19 mouse cellular contexts compared by ENCODE assay signal in the genomic region with DNA sequence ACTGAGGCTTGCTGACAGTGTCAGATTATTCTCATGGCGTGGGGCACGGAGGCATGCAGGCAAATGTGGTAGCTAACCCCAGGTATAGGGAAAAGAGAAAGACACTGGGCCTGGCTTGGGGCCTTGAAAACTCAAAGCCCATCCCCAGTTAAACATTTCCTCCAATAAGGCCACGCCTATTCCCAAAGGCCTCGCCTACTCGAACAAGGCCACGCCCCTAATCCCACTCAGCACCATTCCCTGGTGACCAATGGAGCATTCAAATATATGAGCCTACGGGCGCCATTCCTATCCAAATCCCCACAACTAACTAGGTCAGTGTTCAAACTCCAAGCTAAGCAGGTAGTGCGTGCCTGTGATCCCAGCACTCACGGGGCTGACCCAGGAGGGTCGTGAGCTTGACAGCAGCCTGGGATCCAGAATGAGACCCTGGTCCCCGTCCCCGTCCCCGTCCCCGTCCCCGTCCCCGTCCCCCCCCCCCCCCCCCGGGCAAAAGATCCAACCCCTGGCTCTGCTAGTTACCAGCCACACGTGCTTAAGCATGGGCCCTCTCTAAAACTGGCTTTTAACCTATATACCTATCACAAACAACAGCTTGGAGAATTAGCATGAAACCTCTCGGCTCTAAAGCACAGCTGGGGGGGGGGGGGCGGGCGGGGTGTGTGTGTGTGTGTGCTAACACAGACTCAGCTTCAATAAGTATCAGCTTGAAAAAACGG.
DNase-seq lines count a peak whose midpoint lies in the region; ATAC-seq lines count a peak whose summit lies in the region.
"Had no signal": no experiment of that assay in that cellular context is flagged by ENCODE, and none has a peak within 500 bp of the region (broad histone marks: within the 10 kb centered on the region; RNA-seq: fewer than 3 reads in every experiment).

No protein-coding gene starts in this region.

- no peaks in the 10 kb centered on the region for H3K36me3 ChIP-seq in hindbrain, embryonic 10.5 days
- no peaks in the 10 kb centered on the region for H3K36me3 ChIP-seq in hindbrain, embryonic 11.5 days (ENCODE audit: control insufficient read depth, insufficient read depth, low read length)
- H3K36me3 ChIP-seq in forebrain, embryonic 11.5 days (ENCODE audit: control insufficient read depth, insufficient read depth, low read length) = no peaks in the 10 kb centered on the region
- H3K36me3 ChIP-seq in hindbrain, embryonic 16.5 days (ENCODE audit: control insufficient read depth, insufficient read depth, low read length) = no peaks in the 10 kb centered on the region
- H3K36me3 ChIP-seq in neural tube, embryonic 13.5 days = no peaks in the 10 kb centered on the region
- H3K36me3 ChIP-seq: liver, embryonic 13.5 days; stomach, embryonic 15.5 days had no signal

- peaks cover 22% of the 10 kb centered on the region for H3K4me1 ChIP-seq in hindbrain, embryonic 10.5 days (replicated peaks)
- no peaks in the 10 kb centered on the region for H3K4me1 ChIP-seq in hindbrain, embryonic 11.5 days (replicated peaks; ENCODE audit: control insufficient read depth, insufficient read depth, low read length)
- H3K4me1 ChIP-seq in forebrain, embryonic 11.5 days (replicated peaks; ENCODE audit: control insufficient read depth, insufficient read depth, low read length) = no peaks in the 10 kb centered on the region
- H3K4me1 ChIP-seq in hindbrain, embryonic 16.5 days (ENCODE audit: control insufficient read depth, insufficient read depth, low read depth, low read length) = no peaks in the 10 kb centered on the region
- H3K4me1 ChIP-seq in neural tube, embryonic 13.5 days (replicated peaks) = peaks cover 10% of the 10 kb centered on the region; the same call in 1 of the 2 replicates
- H3K4me1 ChIP-seq: stomach, embryonic 15.5 days had no signal

- H3K4me2 ChIP-seq in hindbrain, embryonic 11.5 days (replicated peaks; ENCODE audit: low read depth, low read length) = no peak overlapping the region
- no peak overlapping the region for H3K4me2 ChIP-seq in forebrain, embryonic 11.5 days (ENCODE audit: low read depth, low read length, severe bottlenecking)
- no peak overlapping the region for H3K4me2 ChIP-seq in hindbrain, embryonic 16.5 days (ENCODE audit: low read length)
- H3K4me2 ChIP-seq in neural tube, embryonic 13.5 days = no peak overlapping the region
- H3K4me2 ChIP-seq: liver, embryonic 13.5 days; stomach, embryonic 15.5 days had no signal

- no peak overlapping the region for H3K4me3 ChIP-seq in hindbrain, embryonic 10.5 days
- no peak overlapping the region for H3K4me3 ChIP-seq in hindbrain, embryonic 11.5 days (ENCODE audit: low read depth, low read length)
- no peak overlapping the region for H3K4me3 ChIP-seq in forebrain, embryonic 11.5 days (ENCODE audit: low read depth, low read length)
- no peak overlapping the region for H3K4me3 ChIP-seq in hindbrain, embryonic 16.5 days (ENCODE audit: low read length)
- no peak overlapping the region for H3K4me3 ChIP-seq in neural tube, embryonic 13.5 days
- H3K4me3 ChIP-seq: liver, embryonic 13.5 days; myocyte; stomach, embryonic 15.5 days had no signal

- H3K9ac ChIP-seq in hindbrain, embryonic 11.5 days (ENCODE audit: low read depth, low read length) = no peak overlapping the region
- no peak overlapping the region for H3K9ac ChIP-seq in forebrain, embryonic 11.5 days (ENCODE audit: low read length)
- H3K9ac ChIP-seq in hindbrain, embryonic 16.5 days (ENCODE audit: low read depth, low read length) = no peak overlapping the region
- no peak overlapping the region for H3K9ac ChIP-seq in neural tube, embryonic 13.5 days
- H3K9ac ChIP-seq: liver, embryonic 13.5 days; stomach, embryonic 15.5 days had no signal

- no peak for ATAC-seq in hindbrain, embryonic 11.5 days (ENCODE audit: low FRiP score)
- peak; percentile 47; the same call in 1 of the 2 replicates for ATAC-seq in forebrain, embryonic 11.5 days (replicated peaks; ENCODE audit: low FRiP score)
- peak; percentile 40; the same call in 1 of the 2 replicates for ATAC-seq in hindbrain, embryonic 16.5 days
- 0 out of 2 replicates have a peak, but pooled peaks have one; percentile 24 for ATAC-seq in neural tube, embryonic 13.5 days (ENCODE audit: low read depth)
- no peak for ATAC-seq in cerebellum, adult (ENCODE audit: insufficient number of reproducible peaks, low FRiP score, low TSS enrichment)
- ATAC-seq: intestine, embryonic 16.5 days had no signal

- peak overlapping the region; percentile 40 for H3K27ac ChIP-seq in hindbrain, embryonic 10.5 days
- H3K27ac ChIP-seq in hindbrain, embryonic 11.5 days (ENCODE audit: low read depth, low read length) = no peak overlapping the region
- no peak overlapping the region for H3K27ac ChIP-seq in forebrain, embryonic 11.5 days (ENCODE audit: low read depth, low read length)
- H3K27ac ChIP-seq in hindbrain, embryonic 16.5 days (ENCODE audit: low read depth, low read length) = no peak overlapping the region
- H3K27ac ChIP-seq in neural tube, embryonic 13.5 days (replicated peaks) = peak overlapping the region; percentile 49; the same call in 1 of the 2 replicates
- H3K27ac ChIP-seq: liver, embryonic 13.5 days; stomach, embryonic 15.5 days had no signal

- WGBS in hindbrain, embryonic 10.5 days = 37% methylated on average over 22 of the region's 23 CpGs
- WGBS in hindbrain, embryonic 11.5 days = 41% methylated on average over 16 of the region's 23 CpGs
- WGBS in forebrain, embryonic 11.5 days = 44% methylated on average over 18 of the region's 23 CpGs
- 55% methylated on average over 20 of the region's 23 CpGs for WGBS in hindbrain, embryonic 16.5 days
- WGBS in neural tube, embryonic 13.5 days = 39% methylated on average over 19 of the region's 23 CpGs

- no peaks in the 10 kb centered on the region for H3K27me3 ChIP-seq in hindbrain, embryonic 10.5 days (ENCODE audit: insufficient read depth, poor library complexity, severe bottlenecking)
- H3K27me3 ChIP-seq in hindbrain, embryonic 11.5 days (ENCODE audit: control insufficient read depth, insufficient read depth, low read length) = no peaks in the 10 kb centered on the region
- no peaks in the 10 kb centered on the region for H3K27me3 ChIP-seq in forebrain, embryonic 11.5 days (ENCODE audit: control insufficient read depth, insufficient read depth, low read length)
- H3K27me3 ChIP-seq in hindbrain, embryonic 16.5 days (replicated peaks; ENCODE audit: control insufficient read depth, insufficient read depth, low read length) = no peaks in the 10 kb centered on the region
- no peaks in the 10 kb centered on the region for H3K27me3 ChIP-seq in neural tube, embryonic 13.5 days
- H3K27me3 ChIP-seq: liver, embryonic 13.5 days; stomach, embryonic 15.5 days had no signal

- DNase-seq in hindbrain, embryonic 10.5 days (ENCODE audit: low spot score) = no peak
- DNase-seq in hindbrain, embryonic 11.5 days (ENCODE audit: low spot score) = no peak
- DNase-seq in forebrain, embryonic 11.5 days (ENCODE audit: low spot score) = no peak
- DNase-seq in cerebellum, adult 11-12 months = no peak
- DNase-seq in B cell, adult 2 months = no peak
- DNase-seq: cerebellum, adult 2 months; embryo, embryonic 11 days; heart, adult 18-20 months; heart, postnatal 14 days; kidney, postnatal 14 days; left cerebral cortex, postnatal 4 days; liver, embryonic 13.5 days; lung, postnatal 36 days had no signal

- no peaks in the 10 kb centered on the region for H3K9me3 ChIP-seq in hindbrain, embryonic 10.5 days
- H3K9me3 ChIP-seq in hindbrain, embryonic 11.5 days (ENCODE audit: control insufficient read depth, low read length) = no peaks in the 10 kb centered on the region
- H3K9me3 ChIP-seq in forebrain, embryonic 11.5 days (ENCODE audit: control insufficient read depth, low read length) = no peaks in the 10 kb centered on the region
- H3K9me3 ChIP-seq in hindbrain, embryonic 16.5 days (ENCODE audit: control insufficient read depth, low read length) = no peaks in the 10 kb centered on the region
- H3K9me3 ChIP-seq in neural tube, embryonic 13.5 days = no peaks in the 10 kb centered on the region
- H3K9me3 ChIP-seq: liver, embryonic 13.5 days; stomach, embryonic 15.5 days had no signal

Comparison
In these comparisons a context has a peak if more than half of its experiments do, and no peak if none do; other contexts are left out.
1. H3K27ac ChIP-seq: peak in hindbrain, embryonic 10.5 days (single experiment) and neural tube, embryonic 13.5 days (single experiment); none in hindbrain, embryonic 11.5 days (single experiment), forebrain, embryonic 11.5 days (single experiment) and hindbrain, embryonic 16.5 days (single experiment).
2. ATAC-seq: peak in forebrain, embryonic 11.5 days (single experiment), hindbrain, embryonic 16.5 days (single experiment) and neural tube, embryonic 13.5 days (single experiment); none in hindbrain, embryonic 11.5 days (single experiment) and cerebellum, adult (single experiment).